Mouse (Mus musculus) CH12.LX (cell line): ENCODE data around the gene Rdx. TPM values are rescaled to one million over a fixed set of nuclear protein-coding genes. Genes with fewer than 3 reads are reported as not detected.

Source experiments
- DNase-seq: peaks from one replicate; pipeline ENCODE4 v3.0.0-alpha.2; 2013; ENCODE audit errors: extremely low read depth
- H3K27ac ChIP-seq: 2 replicates; pipeline ENCODE4 v1.5.1; 2012; ENCODE audit warnings: low read depth, mild to moderate bottlenecking, control low read depth, moderate library complexity; ENCODE audit not compliant: insufficient read depth
- H3K27me3 ChIP-seq: replicated peaks from 2 replicates; pipeline ENCODE3; 2012; ENCODE audit warnings: inconsistent platforms
- H3K36me3 ChIP-seq, 2 experiments: replicated peaks in 1 of 2; 2 replicates each; pipeline versions ENCODE3 to v1.6.1; 2012; ENCODE audit warnings: inconsistent platforms in 1 of 2, low read length in 1 of 2, mild to moderate bottlenecking in 1 of 2, mixed read lengths in 1 of 2, moderate library complexity in 1 of 2; ENCODE audit not compliant: control insufficient read depth in 1 of 2, insufficient read depth in 1 of 2
- H3K4me1 ChIP-seq, 2 experiments: 2 replicates each; pipeline ENCODE4 v1.6.1; 2012; ENCODE audit warnings: inconsistent platforms in 1 of 2, moderate library complexity in 1 of 2; ENCODE audit not compliant: insufficient read depth in 2 of 2, control insufficient read depth in 1 of 2
- H3K4me2 ChIP-seq: 2 replicates; pipeline ENCODE4 v1.6.1; 2012; ENCODE audit warnings: low read depth, mild to moderate bottlenecking, control low read depth; ENCODE audit not compliant: poor library complexity, insufficient read depth, severe bottlenecking
- H3K4me3 ChIP-seq, 3 experiments: fragments of 150-350 bp in 1 of 3; sonication (generic) in 1 of 3; replicated peaks in 1 of 3; 2 replicates each; pipeline versions ENCODE3 to v1.5.1; 2011 to 2012; ENCODE audit warnings: low read depth in 2 of 3, low read length in 2 of 3, mild to moderate bottlenecking in 2 of 3, moderate library complexity in 2 of 3, control low read depth in 1 of 3, improper control_type of control experiment in 1 of 3, inconsistent platforms in 1 of 3, mixed read lengths in 1 of 3; ENCODE audit not compliant: poor library complexity in 1 of 3
- H3K79me2 ChIP-seq: replicated peaks from 2 replicates; pipeline ENCODE4 v1.6.1; 2012; ENCODE audit warnings: mild to moderate bottlenecking, moderate library complexity; ENCODE audit not compliant: control insufficient read depth, poor library complexity, insufficient read depth, severe bottlenecking; ENCODE audit errors: extremely low read depth
- H3K9ac ChIP-seq: 2 replicates; pipeline ENCODE4 v1.6.1; 2012; ENCODE audit warnings: low read depth, mild to moderate bottlenecking, control low read depth, moderate library complexity; ENCODE audit not compliant: insufficient read depth
- H3K9me3 ChIP-seq: replicated peaks from 2 replicates; pipeline ENCODE3; 2012; ENCODE audit warnings: low read length, inconsistent platforms, mixed read lengths
- BHLHE40 ChIP-seq: IDR thresholded peaks from 2 replicates; pipeline ENCODE4 v1.6.1; 2011; ENCODE audit warnings: mild to moderate bottlenecking, low read depth, low read length, improper control_type of control experiment
- CHD1 ChIP-seq: IDR thresholded peaks from 2 replicates; pipeline ENCODE4 v1.6.1; 2012; ENCODE audit warnings: low read depth, low read length, improper control_type of control experiment, inconsistent platforms
- CHD2 ChIP-seq: IDR thresholded peaks from 2 replicates; pipeline ENCODE4 v1.6.1; 2011; ENCODE audit warnings: low read length, improper control_type of control experiment
- CTCF ChIP-seq, 2 experiments: IDR thresholded peaks in 1 of 2; conservative IDR thresholded peaks in 1 of 2; 2 replicates each; pipeline ENCODE4 v1.5.1; 2011 to 2012; ENCODE audit warnings: low read depth in 2 of 2, low read length in 2 of 2, improper control_type of control experiment in 1 of 2, inconsistent platforms in 1 of 2, mild to moderate bottlenecking in 1 of 2, moderate library complexity in 1 of 2
- ELF1 ChIP-seq: IDR thresholded peaks from 2 replicates; pipeline ENCODE4 v1.6.1; 2014; ENCODE audit warnings: low read depth, mild to moderate bottlenecking, inconsistent platforms, low read length, improper control_type of control experiment
- EP300 ChIP-seq: IDR thresholded peaks from 2 replicates; pipeline ENCODE4 v1.6.1; 2011; ENCODE audit warnings: low read length, improper control_type of control experiment
- ETS1 ChIP-seq: conservative IDR thresholded peaks from 2 replicates; pipeline ENCODE4 v1.6.1; 2012; ENCODE audit warnings: low read depth, mild to moderate bottlenecking, inconsistent platforms, low read length, improper control_type of control experiment, moderate library complexity
- IRF4 ChIP-seq: IDR thresholded peaks from 2 replicates; pipeline ENCODE4 v1.6.1; 2014; ENCODE audit warnings: low read depth, mild to moderate bottlenecking, inconsistent platforms, low read length, improper control_type of control experiment
- JUN ChIP-seq: IDR thresholded peaks from 2 replicates; pipeline ENCODE4 v1.6.1; 2011; ENCODE audit warnings: low read depth, mild to moderate bottlenecking, low read length, improper control_type of control experiment, moderate library complexity; ENCODE audit not compliant: insufficient read depth
- MAFK ChIP-seq: IDR thresholded peaks from 2 replicates; pipeline ENCODE4 v1.6.1; 2011; ENCODE audit warnings: low read length, improper control_type of control experiment; ENCODE audit not compliant: insufficient replicate concordance
- MAX ChIP-seq: IDR thresholded peaks from 2 replicates; pipeline ENCODE4 v1.6.1; 2011; ENCODE audit warnings: low read length, improper control_type of control experiment
- MAZ ChIP-seq: IDR thresholded peaks from 2 replicates; pipeline ENCODE4 v1.6.1; 2012; ENCODE audit warnings: low read depth, mild to moderate bottlenecking, inconsistent platforms, low read length, improper control_type of control experiment, moderate library complexity
- MEF2A ChIP-seq: IDR thresholded peaks from 2 replicates; pipeline ENCODE4 v1.6.1; 2014; ENCODE audit warnings: low read depth, mild to moderate bottlenecking, inconsistent platforms, low read length, improper control_type of control experiment, borderline replicate concordance
- MXI1 ChIP-seq: IDR thresholded peaks from 2 replicates; pipeline ENCODE4 v1.6.1; 2011; ENCODE audit warnings: mild to moderate bottlenecking, low read depth, low read length, improper control_type of control experiment
- NELFE ChIP-seq: IDR thresholded peaks from 2 replicates; pipeline ENCODE4 v1.6.1; 2011; ENCODE audit warnings: low read depth, low read length, improper control_type of control experiment
- NRF1 ChIP-seq: IDR thresholded peaks from 2 replicates; pipeline ENCODE4 v1.6.1; 2014; ENCODE audit warnings: low read depth, mild to moderate bottlenecking, inconsistent platforms, low read length, improper control_type of control experiment, moderate library complexity
- POLR2A ChIP-seq: IDR thresholded peaks from 2 replicates; pipeline ENCODE4 v1.6.1; 2011; ENCODE audit warnings: low read depth, mild to moderate bottlenecking, improper control_type of control experiment, low read length
- RCOR1 ChIP-seq: conservative IDR thresholded peaks from 2 replicates; pipeline ENCODE4 v1.6.1; 2012; ENCODE audit warnings: low read depth, mild to moderate bottlenecking, inconsistent platforms, low read length, improper control_type of control experiment
- TCF12 ChIP-seq: IDR thresholded peaks from 2 replicates; pipeline ENCODE4 v1.6.1; 2014; ENCODE audit warnings: low read depth, mild to moderate bottlenecking, inconsistent platforms, low read length, improper control_type of control experiment
- UBTF ChIP-seq: IDR thresholded peaks from 2 replicates; pipeline ENCODE4 v1.6.1; 2012; ENCODE audit warnings: low read depth, mild to moderate bottlenecking, inconsistent platforms, low read length, improper control_type of control experiment, moderate library complexity
- USF1 ChIP-seq: IDR thresholded peaks from 2 replicates; pipeline ENCODE4 v1.6.1; 2014; ENCODE audit warnings: low read depth, mild to moderate bottlenecking, inconsistent platforms, low read length, improper control_type of control experiment
- USF2 ChIP-seq: conservative IDR thresholded peaks from 2 replicates; pipeline ENCODE4 v1.6.1; 2011; ENCODE audit warnings: low read depth, low read length, improper control_type of control experiment
- ZKSCAN1 ChIP-seq: IDR thresholded peaks from 2 replicates; pipeline ENCODE4 v1.6.1; 2012; ENCODE audit warnings: low read depth, inconsistent platforms, low read length, improper control_type of control experiment, borderline replicate concordance
- ZMIZ1 ChIP-seq: IDR thresholded peaks from 2 replicates; pipeline ENCODE4 v1.6.1; 2012; ENCODE audit warnings: low read depth, mild to moderate bottlenecking, inconsistent platforms, low read length, improper control_type of control experiment
- dilution Hi-C: fragments of 300-500 bp; cut with MboI; formaldehyde crosslinking; loops from 2 replicates; pipeline ENCODE4 v1.14.3; 2020; ENCODE audit warnings: low sequenced_read_pairs; ENCODE audit not compliant: extremely low pct_unique_long_range_greater_than_20kb, extremely low pct_ligation_motif_present
- in situ Hi-C: fragments of 300-500 bp; cut with MboI; formaldehyde crosslinking; loops from 3 replicates; pipeline ENCODE4 v1.14.3; 2019; ENCODE audit warnings: low sequenced_read_pairs, low pct_ligation_motif_present, low pct_unique_long_range_greater_than_20kb, mixed read lengths
- polyA plus RNA-seq: library from polyadenylated mRNA; unstranded; fragments of >175 nt; gene quantifications from 2 replicates; pipeline ENCODE4 v1.2.1, GENCODE M21; 2012; ENCODE audit warnings: low read depth; ENCODE audit not compliant: insufficient read length
- total RNA-seq, 2 experiments: library from RNA; depleted of rRNA; stranded (reverse); fragments of 300-350 nt in 1 of 2; fragments of >200 nt in 1 of 2; gene quantifications; 2 replicates each; pipeline ENCODE4 v1.2.3; 2012 to 2014

Rdx gene
- total and polyA plus RNA-seq, 3 experiments = 86.1 to 157 (median 125) TPM

- Histone ChIP-seq H3K36me3 (no peaks in the 10 kb centered on the region), H3K27me3 (no peaks in the 10 kb centered on the region), H3K27ac (no peak overlapping the region), H3K4me3 (no peak overlapping the region), H3K4me2 (no peak overlapping the region), H3K9ac (no peak overlapping the region), H3K4me1 (peaks cover 5 to 19% of the 10 kb centered on the region in 2 experiments; a peak in 2 of 4 replicates), H3K79me2 (peaks cover 29% of the 10 kb centered on the region), H3K9me3 (no peaks in the 10 kb centered on the region)
- no peak for DNase-seq
- in situ Hi-C loops (no loop called here), dilution Hi-C loops (no loop called here)
- TF ChIP-seq EP300 (no peak), CHD2 (no peak), MAX (no peak), ZKSCAN1 (no peak), RCOR1 (no peak), UBTF (no peak)
Observed at GRCm38 (mm10) chr9:52046686-52047085, 287 bp upstream of the Rdx start.

- H3K36me3 ChIP-seq = peaks cover 0 to 2% of the 10 kb centered on the region in 2 experiments
- peaks cover 5 to 27% of the 10 kb centered on the region in 2 experiments; a peak in 2 of 4 replicates for H3K4me1 ChIP-seq
- H3K79me2 ChIP-seq = peaks cover 39% of the 10 kb centered on the region
- dilution Hi-C loops = no loop called here
- no peaks in the 10 kb centered on the region for H3K9me3 ChIP-seq
- H3K9ac ChIP-seq = peak overlapping the region; percentile 89
- TF ChIP-seq NRF1 = no peak
- no peak for TF ChIP-seq MAFK
- TF ChIP-seq EP300 = no peak
- no peak for TF ChIP-seq CHD1
- peak; percentile 53; the same call in 1 of the 2 replicates for TF ChIP-seq MXI1
- peak; percentile 65 for TF ChIP-seq IRF4
- peak; percentile 81; the same call in 1 of the 2 replicates for TF ChIP-seq NELFE
- peak; percentile 70 for TF ChIP-seq POLR2A
- TF ChIP-seq TCF12 = peak; percentile 62; the same call in 1 of the 2 replicates
- TF ChIP-seq MEF2A = 0 out of 2 replicates have a peak, but pooled peaks have one; percentile 16
- TF ChIP-seq ZKSCAN1 = no peak
- TF ChIP-seq CTCF (conservative IDR thresholded peaks at IDR 0.05 in 1 of 2, IDR thresholded peaks at IDR 0.05 in 1 of 2; ENCODE audit: low read depth in 2 of 2, low read length in 2 of 2) = 0 out of 4 replicates have a peak, but pooled peaks of 1 of the 2 experiments have one; percentile 0
- TF ChIP-seq USF1 = no peak
- TF ChIP-seq MAZ = peak; percentile 84
- no peak for TF ChIP-seq JUN
- TF ChIP-seq MAX = 0 out of 2 replicates have a peak, but pooled peaks have one; percentile 11
- TF ChIP-seq BHLHE40 = peak; percentile 24; the same call in 1 of the 2 replicates
- TF ChIP-seq ELF1 = 0 out of 2 replicates have a peak, but pooled peaks have one; percentile 16
- TF ChIP-seq ETS1 = no peak
- TF ChIP-seq RCOR1 = no peak
- TF ChIP-seq CHD2 = peak; percentile 55
- peak; percentile 15; the same call in 1 of the 2 replicates for TF ChIP-seq ZMIZ1
- TF ChIP-seq UBTF = no peak; the same call in none of the 2 replicates
- TF ChIP-seq USF2 = no peak
- TF ChIP-seq, all 38 proteins: peak for 13
- Histone ChIP-seq H3K27ac (peak overlapping the region; percentile 61), H3K4me2 (peak overlapping the region; percentile 18; the same call in 1 of the 2 replicates), H3K4me3 (peak overlapping the region; percentile 91 to 95 (median 91)), H3K27me3 (no peaks in the 10 kb centered on the region)
- peak; percentile 54 for DNase-seq
- in situ Hi-C loops = no loop called here
Observed at GRCm38 (mm10) chr9:52047821-52048649, 1.1 kb downstream of the Rdx start.
